Mouse (Mus musculus) embryonic fibroblast, embryonic 13.5 days (primary cell): Measurements from ENCODE around the gene Vezf1.

Source experiments
- CTCF ChIP-seq: IDR thresholded peaks from 2 replicates; pipeline ENCODE4 v1.5.1; 2011; ENCODE audit warnings: mild to moderate bottlenecking, control low read depth, low read length, moderate library complexity, borderline replicate concordance; ENCODE audit not compliant: insufficient read depth
- POLR2A ChIP-seq: IDR thresholded peaks from 2 replicates; pipeline ENCODE4 v1.6.1; 2011; ENCODE audit warnings: low read depth, mild to moderate bottlenecking, control low read depth, low read length, moderate library complexity

- TF ChIP-seq CTCF: no peak
- TF ChIP-seq POLR2A: no peak
These were observed 15.6 kb downstream of the Vezf1 start for GRCm38 (mm10) chr11:88083699-88084098.
